Comparison of ENCODE assay signal across 12 mouse cellular contexts in the genomic region with DNA sequence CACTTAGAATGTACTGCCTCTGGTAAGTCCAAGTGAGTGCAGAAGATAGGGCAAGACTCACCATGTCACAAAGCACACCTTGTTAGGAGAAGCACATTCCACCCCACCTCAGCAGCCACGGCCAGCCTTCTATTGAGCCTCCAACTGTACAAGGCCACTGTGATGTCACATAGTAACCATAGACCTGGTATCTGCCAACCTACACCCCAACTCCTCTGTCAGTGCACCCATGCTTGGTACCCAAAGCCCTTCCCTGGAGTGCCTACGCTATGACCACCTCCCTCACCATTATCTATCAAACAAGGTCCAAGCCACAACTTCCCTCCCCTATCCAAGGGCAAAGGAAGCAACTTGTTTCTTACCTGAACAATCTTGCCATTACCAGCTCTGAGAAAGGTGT.
"Had no signal": no experiment of that assay in that cellular context is flagged by ENCODE, and none has a peak within 500 bp of the region (broad histone marks: within the 10 kb centered on the region; RNA-seq: fewer than 3 reads in every experiment).

No protein-coding gene starts in this region.

- H3K27me3 ChIP-seq: limb, embryonic 13.5 days; neural tube, embryonic 12.5 days had no signal

- DNase-seq: kidney, adult 9 months; kidney, postnatal 36 days; left cerebral cortex, postnatal 4 days; lung, adult 18-20 months; lung, postnatal 4 days; midbrain, embryonic 14.5 days; spleen, adult 18-20 months had no signal

- H3K4me3 ChIP-seq: limb, embryonic 13.5 days; midbrain, embryonic 10.5 days; neural tube, embryonic 12.5 days had no signal

- H3K4me1 ChIP-seq: limb, embryonic 13.5 days; neural tube, embryonic 12.5 days had no signal

- H3K27ac ChIP-seq: kidney, postnatal 0 days; limb, embryonic 13.5 days; liver, embryonic 14.5 days; midbrain, embryonic 10.5 days; neural tube, embryonic 12.5 days had no signal

- H3K4me2 ChIP-seq: limb, embryonic 13.5 days; neural tube, embryonic 12.5 days had no signal
